Mouse (Mus musculus) hindbrain, embryonic 10.5 days (tissue): ENCODE results near the gene Fndc3b. TPM values are rescaled to one million over a fixed set of nuclear protein-coding genes. Genes with fewer than 3 reads are reported as not detected.

Experiments
- DNase-seq: peaks from one replicate; pipeline ENCODE4 v3.0.0-alpha.2; 2017; ENCODE audit warnings: low spot score
- H3K27ac ChIP-seq: fragments of 300-500 bp; sonication (generic); 2 replicates; pipeline ENCODE4 v1.5.1; 2016; ENCODE audit warnings: mild to moderate bottlenecking, moderate library complexity
- H3K27me3 ChIP-seq: fragments of 300-500 bp; sonication (generic); 2 replicates; pipeline ENCODE4 v1.6.1; 2016; ENCODE audit warnings: mild to moderate bottlenecking; ENCODE audit not compliant: poor library complexity, insufficient read depth, severe bottlenecking
- H3K36me3 ChIP-seq: fragments of 300-500 bp; sonication (generic); 2 replicates; pipeline ENCODE4 v1.6.1; 2016; ENCODE audit warnings: mild to moderate bottlenecking, moderate library complexity
- H3K4me1 ChIP-seq: fragments of 300-500 bp; sonication (generic); replicated peaks from 2 replicates; pipeline ENCODE4 v1.6.1; 2016; ENCODE audit warnings: mild to moderate bottlenecking
- H3K4me3 ChIP-seq: fragments of 300-500 bp; sonication (generic); 2 replicates; pipeline ENCODE4 v1.5.1; 2016; ENCODE audit warnings: mild to moderate bottlenecking, moderate library complexity
- H3K9me3 ChIP-seq: fragments of 300-500 bp; sonication (generic); 2 replicates; pipeline ENCODE4 v1.6.1; 2016; ENCODE audit warnings: mild to moderate bottlenecking, moderate library complexity
- WGBS: fragments of 180-500 bp; shearing (Covaris S2); methylation state at CpG from one replicate; pipeline ENCODE4 v1.1.7; 2016; 5-methylcytosine and 5-hydroxymethylcytosine counted together
- polyA plus RNA-seq: library from polyadenylated mRNA; unstranded; fragments of >200 nt; fragmentation: Nextera tagmentation; extraction: Ambion mirVana; gene quantifications from 2 replicates; pipeline ENCODE4 v1.2.1, GENCODE M21; 2016

The Fndc3b gene
- polyA plus RNA-seq, 1 experiment from 2014 or later: 11.2 TPM

DNA sequence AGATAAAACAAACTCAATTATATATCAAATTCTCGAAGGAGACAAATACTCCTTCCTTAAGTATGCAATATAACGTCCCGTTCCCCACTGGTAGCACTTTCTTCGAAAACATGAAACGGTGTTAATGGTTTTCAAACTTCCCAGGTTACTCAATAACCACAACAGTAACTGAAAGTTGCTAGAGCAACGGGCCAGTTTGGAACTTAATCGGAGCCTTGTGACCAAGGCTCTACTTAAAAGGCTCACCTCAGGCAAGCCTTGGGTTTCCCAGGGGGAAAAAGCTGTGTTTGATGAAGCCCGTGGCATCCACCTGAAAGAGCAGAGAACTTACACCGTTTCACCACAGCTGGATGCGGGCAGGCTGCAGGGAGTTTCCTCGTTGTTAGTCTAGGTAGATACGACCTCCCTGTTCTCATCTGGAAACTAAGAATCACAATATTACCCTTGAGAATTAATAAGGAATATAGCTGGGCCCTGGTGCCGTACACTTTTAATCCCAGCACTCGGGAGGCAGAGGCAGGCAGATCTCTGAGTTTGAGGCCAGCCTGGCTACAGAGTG, 25.4 kb downstream of the Fndc3b start:
- Histone ChIP-seq H3K9me3 (0 out of 2 replicates have a peak, but pooled peaks cover 3% of the 10 kb centered on the region), H3K36me3 (peaks cover 7% of the 10 kb centered on the region; the same call in 1 of the 2 replicates), H3K4me3 (no peak overlapping the region), H3K4me1 (peaks cover 13% of the 10 kb centered on the region; the same call in 1 of the 2 replicates), H3K27ac (no peak overlapping the region), H3K27me3 (no peaks in the 10 kb centered on the region)
- 91% methylated on average over 14 of the region's 14 CpGs for WGBS
- DNase-seq: no peak

DNA sequence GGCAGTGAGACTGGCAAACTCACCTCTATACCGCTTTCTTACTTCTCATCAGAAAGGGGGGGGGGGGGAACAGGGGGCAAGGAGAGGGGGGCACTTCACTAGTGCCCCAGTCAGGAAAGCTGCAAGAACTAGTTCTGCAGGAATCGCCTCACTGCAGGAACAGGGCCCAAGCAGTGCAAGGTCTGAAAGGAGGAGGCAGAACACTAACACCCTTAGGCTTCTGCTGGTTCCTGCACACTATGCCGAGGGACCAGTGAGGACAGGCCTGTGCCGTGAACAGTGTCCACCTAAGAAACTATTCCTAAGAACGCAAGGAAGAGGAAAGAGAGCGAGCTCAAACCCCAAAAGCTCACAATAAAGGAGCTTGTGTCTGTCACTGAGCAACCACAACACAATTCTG, 26.0 kb downstream of the Fndc3b start:
- Histone ChIP-seq H3K27me3 (no peaks in the 10 kb centered on the region), H3K9me3 (0 out of 2 replicates have a peak, but pooled peaks cover 3% of the 10 kb centered on the region), H3K4me1 (peaks cover 7% of the 10 kb centered on the region; the same call in 1 of the 2 replicates), H3K36me3 (peaks cover 7% of the 10 kb centered on the region; the same call in 1 of the 2 replicates), H3K27ac (no peak overlapping the region), H3K4me3 (no peak overlapping the region)
- no peak for DNase-seq
- 83% methylated on average over 6 of the region's 6 CpGs for WGBS

DNA sequence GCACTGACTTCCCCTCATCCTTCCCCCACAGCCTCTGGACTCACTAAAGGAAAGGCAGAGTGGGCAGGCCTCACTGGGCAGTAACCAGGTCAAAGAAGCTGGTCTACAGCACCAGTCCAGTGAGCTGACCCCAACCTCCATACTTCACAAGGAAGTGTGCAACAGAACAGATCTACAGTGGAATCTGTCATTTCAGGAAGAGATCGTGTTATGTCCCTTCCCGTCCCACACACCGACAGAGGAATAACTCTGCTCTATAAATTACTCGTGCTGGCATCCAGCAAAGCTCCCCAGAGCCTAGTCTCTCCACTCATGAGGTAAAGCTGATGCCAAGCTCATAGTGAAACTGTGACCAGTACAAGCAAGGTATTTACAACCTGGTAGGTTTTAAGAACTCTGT, 27.7 kb downstream of the Fndc3b start:
- Histone ChIP-seq H3K4me3 (no peak overlapping the region), H3K36me3 (peaks cover 7% of the 10 kb centered on the region; the same call in 1 of the 2 replicates), H3K9me3 (0 out of 2 replicates have a peak, but pooled peaks cover 3% of the 10 kb centered on the region), H3K27me3 (no peaks in the 10 kb centered on the region), H3K27ac (no peak overlapping the region), H3K4me1 (peaks cover 3% of the 10 kb centered on the region; the same call in 1 of the 2 replicates)
- DNase-seq: no peak
- 91% methylated on average over 4 of the region's 4 CpGs for WGBS

- Histone ChIP-seq H3K27ac (no peak overlapping the region), H3K27me3 (no peaks in the 10 kb centered on the region), H3K9me3 (no peaks in the 10 kb centered on the region), H3K36me3 (no peaks in the 10 kb centered on the region), H3K4me3 (no peak overlapping the region), H3K4me1 (peaks cover 11% of the 10 kb centered on the region)
- WGBS: 83% methylated on average over 6 of the region's 6 CpGs
- DNase-seq: no peak
These were observed 33.5 kb downstream of the Fndc3b start for GRCm38 (mm10) chr3:27677574-27677973.

DNA sequence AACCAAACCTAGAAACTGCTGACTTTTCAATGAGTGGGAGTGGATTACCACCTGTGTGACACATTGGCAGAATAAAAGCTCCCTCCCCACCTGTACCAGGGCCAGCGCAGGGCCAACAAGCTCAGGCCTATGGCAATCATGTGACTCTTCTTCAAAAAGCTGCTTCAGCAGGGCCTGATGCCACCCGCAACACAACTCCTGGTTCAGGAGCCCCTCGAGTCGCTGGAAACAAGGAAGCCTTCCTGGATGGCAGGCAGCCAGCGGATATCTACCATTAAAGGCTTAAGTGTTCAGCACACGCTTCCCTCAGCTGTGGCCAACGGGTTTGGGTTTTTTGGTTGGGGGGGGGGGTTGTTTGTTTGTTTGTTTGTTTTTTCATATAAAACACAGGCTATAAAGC, 37.4 kb downstream of the Fndc3b start:
- no peaks in the 10 kb centered on the region for H3K27me3 ChIP-seq
- 86% methylated on average over 7 of the region's 7 CpGs for WGBS
- no peaks in the 10 kb centered on the region for H3K36me3 ChIP-seq

GRCm38 (mm10) chr3:27670416-27670815, 40.7 kb downstream of the Fndc3b start:
- Histone ChIP-seq H3K27ac (no peak overlapping the region), H3K4me1 (peaks cover 36% of the 10 kb centered on the region), H3K4me3 (no peak overlapping the region), H3K27me3 (no peaks in the 10 kb centered on the region), H3K36me3 (no peaks in the 10 kb centered on the region), H3K9me3 (no peaks in the 10 kb centered on the region)
- WGBS: 65% methylated on average over 12 of the region's 12 CpGs
- peak; percentile 15 for DNase-seq

More for the DNA sequence above, 37.4 kb downstream of the Fndc3b start:
- Histone ChIP-seq H3K27ac (no peak overlapping the region), H3K4me3 (no peak overlapping the region), H3K9me3 (no peaks in the 10 kb centered on the region), H3K4me1 (peaks cover 34% of the 10 kb centered on the region)
- DNase-seq: no peak

- 87% methylated on average over 4 of the region's 4 CpGs for WGBS
- Histone ChIP-seq H3K36me3 (no peaks in the 10 kb centered on the region), H3K9me3 (no peaks in the 10 kb centered on the region), H3K27ac (no peak overlapping the region), H3K4me1 (peaks cover 25% of the 10 kb centered on the region), H3K27me3 (no peaks in the 10 kb centered on the region), H3K4me3 (no peak overlapping the region)
- no peak for DNase-seq
These were observed 43.8 kb downstream of the Fndc3b start for GRCm38 (mm10) chr3:27667280-27667679.

DNA sequence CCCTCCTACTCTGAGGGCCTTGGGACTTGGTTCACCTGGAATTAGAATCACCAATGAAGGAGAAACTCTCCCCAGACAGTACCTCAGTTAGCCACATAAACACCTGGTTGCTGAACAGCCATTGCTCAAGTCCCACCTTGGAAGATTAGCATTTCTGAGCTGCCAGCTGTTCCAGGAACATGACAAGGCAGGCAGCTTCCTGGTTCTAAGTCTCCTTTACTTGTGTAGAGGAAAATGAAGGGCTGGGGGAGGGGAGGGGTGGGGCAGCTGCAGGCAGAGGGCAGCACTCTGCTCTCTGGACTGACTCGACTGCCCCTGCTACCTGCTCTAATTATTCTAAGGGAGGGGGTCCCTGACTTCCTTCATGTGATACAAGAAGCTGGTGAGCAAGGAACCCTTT, 45.8 kb downstream of the Fndc3b start:
- DNase-seq: no peak
- 11% methylated on average over 1 of the region's 1 CpGs for WGBS
- peaks cover 11% of the 10 kb centered on the region for H3K4me1 ChIP-seq
- no peak overlapping the region for H3K4me3 ChIP-seq
- H3K36me3 ChIP-seq: no peaks in the 10 kb centered on the region
- no peak overlapping the region for H3K27ac ChIP-seq
- no peaks in the 10 kb centered on the region for H3K27me3 ChIP-seq
- no peaks in the 10 kb centered on the region for H3K9me3 ChIP-seq

DNA sequence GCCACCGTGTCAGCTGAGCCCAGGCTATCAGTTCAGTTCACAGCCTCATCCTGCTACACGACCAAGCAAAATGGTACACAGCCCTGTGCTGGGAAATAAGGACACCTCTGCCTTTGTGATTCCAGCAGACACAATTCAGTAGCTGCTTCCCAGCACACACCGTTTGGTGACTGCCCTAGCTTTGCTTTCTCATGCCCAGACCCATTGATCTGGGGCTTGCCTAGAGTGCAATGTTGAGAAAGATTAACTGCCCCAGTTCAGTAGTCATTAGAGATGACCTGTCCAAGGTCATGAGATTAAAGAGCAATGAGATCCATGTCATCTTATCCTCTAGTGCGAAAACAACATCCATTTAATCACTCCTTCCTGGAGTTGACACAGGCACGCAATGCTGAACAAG, 47.9 kb downstream of the Fndc3b start:
- no peak overlapping the region for H3K27ac ChIP-seq
- no peaks in the 10 kb centered on the region for H3K9me3 ChIP-seq
- H3K4me3 ChIP-seq: no peak overlapping the region
- no peaks in the 10 kb centered on the region for H3K27me3 ChIP-seq
- peaks cover 8% of the 10 kb centered on the region for H3K4me1 ChIP-seq
- H3K36me3 ChIP-seq: no peaks in the 10 kb centered on the region
- 80% methylated on average over 5 of the region's 5 CpGs for WGBS
- DNase-seq: no peak

DNA sequence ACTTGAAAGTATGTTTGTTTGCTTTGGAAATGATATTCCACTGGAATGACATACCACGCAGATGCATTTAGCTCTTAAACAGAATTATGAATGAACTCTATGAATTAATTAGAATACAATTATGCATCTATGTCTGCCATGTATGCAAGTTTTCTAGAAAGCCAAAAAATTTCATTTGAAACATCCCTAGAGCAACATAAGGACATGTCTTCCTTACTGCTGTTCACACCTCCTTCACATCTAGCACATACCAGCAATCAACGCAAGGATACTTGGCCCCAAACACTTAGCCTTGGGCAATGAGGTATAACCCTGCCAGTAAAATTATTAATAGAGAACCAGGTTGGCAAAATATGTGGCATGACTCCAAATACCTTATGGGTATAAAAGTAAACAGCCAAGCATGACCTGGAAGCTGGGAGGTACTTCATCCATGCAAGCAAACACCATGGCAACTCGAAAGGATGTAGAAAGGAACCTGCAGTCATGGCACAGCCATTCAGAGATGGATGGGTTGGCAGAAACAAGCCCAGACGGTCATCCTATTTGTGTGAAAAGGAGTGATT, 52.8 kb downstream of the Fndc3b start:
- Histone ChIP-seq H3K4me1 (peaks cover 23% of the 10 kb centered on the region), H3K27me3 (no peaks in the 10 kb centered on the region), H3K36me3 (no peaks in the 10 kb centered on the region), H3K4me3 (no peak overlapping the region), H3K27ac (no peak overlapping the region), H3K9me3 (no peaks in the 10 kb centered on the region)
- WGBS: 86% methylated on average over 4 of the region's 4 CpGs
- no peak for DNase-seq

GRCm38 (mm10) chr3:27656764-27657390, 54.2 kb downstream of the Fndc3b start:
- WGBS: 45% methylated on average over 7 of the region's 7 CpGs
- Histone ChIP-seq H3K4me1 (peaks cover 27% of the 10 kb centered on the region), H3K36me3 (no peaks in the 10 kb centered on the region), H3K27me3 (no peaks in the 10 kb centered on the region), H3K4me3 (no peak overlapping the region), H3K9me3 (no peaks in the 10 kb centered on the region), H3K27ac (0 out of 2 replicates have a peak overlapping the region, but pooled peaks have one; percentile 14)
- DNase-seq: peak; percentile 22

GRCm38 (mm10) chr3:27655673-27656072, 55.4 kb downstream of the Fndc3b start:
- no peak for DNase-seq
- no peaks in the 10 kb centered on the region for H3K9me3 ChIP-seq
- WGBS: 76% methylated on average over 4 of the region's 4 CpGs
- no peaks in the 10 kb centered on the region for H3K27me3 ChIP-seq
- H3K27ac ChIP-seq: 0 out of 2 replicates have a peak overlapping the region, but pooled peaks have one; percentile 13
- no peaks in the 10 kb centered on the region for H3K36me3 ChIP-seq
- H3K4me1 ChIP-seq: peaks cover 36% of the 10 kb centered on the region
- no peak overlapping the region for H3K4me3 ChIP-seq

- WGBS: 88% methylated on average over 11 of the region's 11 CpGs
- H3K4me1 ChIP-seq: peaks cover 36% of the 10 kb centered on the region
- no peaks in the 10 kb centered on the region for H3K27me3 ChIP-seq
- no peaks in the 10 kb centered on the region for H3K36me3 ChIP-seq
- no peaks in the 10 kb centered on the region for H3K9me3 ChIP-seq
- H3K27ac ChIP-seq: no peak overlapping the region
- DNase-seq: no peak
- H3K4me3 ChIP-seq: no peak overlapping the region
These were observed 56.1 kb downstream of the Fndc3b start for GRCm38 (mm10) chr3:27655042-27655441.
